Mouse (Mus musculus): ENCODE data around the gene Atoh7. TPM values are rescaled to one million over a fixed set of nuclear protein-coding genes. Genes with fewer than 3 reads are reported as not detected.

Gene Atoh7
- polyA plus RNA-seq, 1 experiment = not detected

- H3K4me1 ChIP-seq (ENCODE audit: control insufficient read depth, insufficient read depth, low read length) = no peaks in the 10 kb centered on the region
- no peak overlapping the region for H3K4me3 ChIP-seq (replicated peaks; ENCODE audit: control insufficient read depth, low read depth, low read length)
- no peak overlapping the region for H3K27ac ChIP-seq (ENCODE audit: control insufficient read depth, insufficient read depth, low read depth, low read length, poor library complexity)
- 25% methylated on average over 9 of the region's 9 CpGs for WGBS
- no peak for TF ChIP-seq CTCF (IDR thresholded peaks at IDR 0.05; ENCODE audit: control insufficient read depth, insufficient read depth, low read length)
Observed at GRCm38 (mm10) chr10:63100657-63101056, 1.2 kb downstream of the Atoh7 start.

- WGBS = 41% methylated on average over 5 of the region's 5 CpGs
- TF ChIP-seq CTCF (IDR thresholded peaks at IDR 0.05; ENCODE audit: control insufficient read depth, insufficient read depth, low read length) (no peak), POLR2A (IDR thresholded peaks at IDR 0.05; ENCODE audit: borderline replicate concordance, control insufficient read depth, low read depth, low read length) (no peak)
- Histone ChIP-seq H3K4me1 (ENCODE audit: control insufficient read depth, insufficient read depth, low read length) (no peaks in the 10 kb centered on the region), H3K27ac (ENCODE audit: control insufficient read depth, insufficient read depth, low read depth, low read length, poor library complexity) (no peak overlapping the region), H3K4me3 (replicated peaks; ENCODE audit: control insufficient read depth, low read depth, low read length) (no peak overlapping the region)
Observed at GRCm38 (mm10) chr10:63113027-63113604, 13.7 kb downstream of the Atoh7 start.

- Histone ChIP-seq H3K4me3 (replicated peaks; ENCODE audit: control insufficient read depth, low read depth, low read length) (no peak overlapping the region), H3K27ac (ENCODE audit: control insufficient read depth, insufficient read depth, low read depth, low read length, poor library complexity) (no peak overlapping the region), H3K4me1 (ENCODE audit: control insufficient read depth, insufficient read depth, low read length) (no peaks in the 10 kb centered on the region)
- WGBS = 65% methylated on average over 6 of the region's 6 CpGs
- TF ChIP-seq POLR2A (IDR thresholded peaks at IDR 0.05; ENCODE audit: borderline replicate concordance, control insufficient read depth, low read depth, low read length) = no peak
- TF ChIP-seq CTCF (IDR thresholded peaks at IDR 0.05; ENCODE audit: control insufficient read depth, insufficient read depth, low read length) = no peak
Observed at GRCm38 (mm10) chr10:63113716-63114360, 14.4 kb downstream of the Atoh7 start.

- H3K4me3 ChIP-seq (replicated peaks; ENCODE audit: control insufficient read depth, low read depth, low read length) = no peak overlapping the region
- 82% methylated on average over 15 of the region's 15 CpGs for WGBS
- no peaks in the 10 kb centered on the region for H3K4me1 ChIP-seq (ENCODE audit: control insufficient read depth, insufficient read depth, low read length)
- no peak for TF ChIP-seq POLR2A (IDR thresholded peaks at IDR 0.05; ENCODE audit: borderline replicate concordance, control insufficient read depth, low read depth, low read length)
- TF ChIP-seq CTCF (IDR thresholded peaks at IDR 0.05; ENCODE audit: control insufficient read depth, insufficient read depth, low read length) = no peak
- H3K27ac ChIP-seq (ENCODE audit: control insufficient read depth, insufficient read depth, low read depth, low read length, poor library complexity) = no peak overlapping the region
Observed at GRCm38 (mm10) chr10:63115881-63116280, 16.4 kb downstream of the Atoh7 start.

- 87% methylated on average over 9 of the region's 9 CpGs for WGBS
- H3K4me1 ChIP-seq (ENCODE audit: control insufficient read depth, insufficient read depth, low read length) = no peaks in the 10 kb centered on the region
- TF ChIP-seq POLR2A (IDR thresholded peaks at IDR 0.05; ENCODE audit: borderline replicate concordance, control insufficient read depth, low read depth, low read length) = no peak
- TF ChIP-seq CTCF (IDR thresholded peaks at IDR 0.05; ENCODE audit: control insufficient read depth, insufficient read depth, low read length) = no peak
- H3K27ac ChIP-seq (ENCODE audit: control insufficient read depth, insufficient read depth, low read depth, low read length, poor library complexity) = no peak overlapping the region
- no peak overlapping the region for H3K4me3 ChIP-seq (replicated peaks; ENCODE audit: control insufficient read depth, low read depth, low read length)
Observed at GRCm38 (mm10) chr10:63116376-63116775, 16.9 kb downstream of the Atoh7 start.

GRCm38 (mm10) chr10:63117583-63117982, 18.1 kb downstream of the Atoh7 start:
- Histone ChIP-seq H3K27ac (ENCODE audit: control insufficient read depth, insufficient read depth, low read depth, low read length, poor library complexity) (no peak overlapping the region), H3K4me1 (ENCODE audit: control insufficient read depth, insufficient read depth, low read length) (no peaks in the 10 kb centered on the region), H3K4me3 (replicated peaks; ENCODE audit: control insufficient read depth, low read depth, low read length) (no peak overlapping the region)
- TF ChIP-seq CTCF (IDR thresholded peaks at IDR 0.05; ENCODE audit: control insufficient read depth, insufficient read depth, low read length) (no peak), POLR2A (IDR thresholded peaks at IDR 0.05; ENCODE audit: borderline replicate concordance, control insufficient read depth, low read depth, low read length) (no peak)
- 90% methylated on average over 8 of the region's 8 CpGs for WGBS

- H3K27ac ChIP-seq (ENCODE audit: control insufficient read depth, insufficient read depth, low read depth, low read length, poor library complexity) = no peak overlapping the region
- 68% methylated on average over 14 of the region's 14 CpGs for WGBS
- H3K4me1 ChIP-seq (ENCODE audit: control insufficient read depth, insufficient read depth, low read length) = no peaks in the 10 kb centered on the region
- TF ChIP-seq POLR2A (IDR thresholded peaks at IDR 0.05; ENCODE audit: borderline replicate concordance, control insufficient read depth, low read depth, low read length) = no peak
- no peak for TF ChIP-seq CTCF (IDR thresholded peaks at IDR 0.05; ENCODE audit: control insufficient read depth, insufficient read depth, low read length)
- no peak overlapping the region for H3K4me3 ChIP-seq (replicated peaks; ENCODE audit: control insufficient read depth, low read depth, low read length)
Observed at GRCm38 (mm10) chr10:63119916-63120315, 20.5 kb downstream of the Atoh7 start.

- Histone ChIP-seq H3K27ac (ENCODE audit: control insufficient read depth, insufficient read depth, low read depth, low read length, poor library complexity) (no peak overlapping the region), H3K4me3 (replicated peaks; ENCODE audit: control insufficient read depth, low read depth, low read length) (no peak overlapping the region), H3K4me1 (ENCODE audit: control insufficient read depth, insufficient read depth, low read length) (no peaks in the 10 kb centered on the region)
- TF ChIP-seq CTCF (IDR thresholded peaks at IDR 0.05; ENCODE audit: control insufficient read depth, insufficient read depth, low read length) = no peak
- no peak for TF ChIP-seq POLR2A (IDR thresholded peaks at IDR 0.05; ENCODE audit: borderline replicate concordance, control insufficient read depth, low read depth, low read length)
- 85% methylated on average over 14 of the region's 14 CpGs for WGBS
Observed at GRCm38 (mm10) chr10:63121961-63122360, 22.5 kb downstream of the Atoh7 start.
